Mouse (Mus musculus) cortical plate, adult 2 months (tissue): Measurements from ENCODE around the gene Kbtbd4.

Experiments
- CTCF ChIP-seq: fragments of 200-500 bp; IDR thresholded peaks from 2 replicates; pipeline ENCODE4 v1.5.1; 2011; ENCODE audit warnings: mild to moderate bottlenecking, control low read depth, low read length; ENCODE audit not compliant: insufficient read depth; ENCODE audit errors: extremely low read depth
- POLR2A ChIP-seq: fragments of 200-500 bp; IDR thresholded peaks from 2 replicates; pipeline ENCODE4 v1.6.1; 2011; ENCODE audit warnings: mild to moderate bottlenecking, low read length, control low read depth; ENCODE audit not compliant: insufficient read depth; ENCODE audit errors: extremely low read depth

- TF ChIP-seq CTCF = no peak
- TF ChIP-seq POLR2A = no peak
Observed at GRCm38 (mm10) chr2:90928566-90928965, 24.0 kb downstream of the Kbtbd4 start.
